Mouse (Mus musculus): ENCODE data around the gene Taok2.

DNA sequence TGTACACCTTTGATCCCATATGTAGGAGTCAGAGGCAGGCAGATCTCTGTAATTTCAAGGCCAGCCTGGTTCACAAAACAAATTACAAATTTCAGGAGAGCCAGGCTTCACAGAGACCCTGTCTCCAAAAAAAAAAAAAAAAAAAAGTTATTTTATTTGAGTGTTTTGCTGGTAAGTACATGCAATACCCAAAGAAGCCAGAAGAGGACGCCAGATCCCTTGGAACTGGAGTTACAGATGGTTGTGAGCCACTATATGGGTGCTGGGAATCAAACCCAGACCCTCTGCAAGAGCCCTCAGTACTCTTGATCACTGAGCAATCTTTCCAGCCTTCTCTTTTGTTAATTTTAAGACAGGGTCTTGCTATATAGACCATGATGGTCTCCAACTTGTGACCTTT is 65.7 kb downstream of the Taok2 start:
- TF ChIP-seq CTCF (IDR thresholded peaks at IDR 0.05; ENCODE audit: insufficient read depth, low read length) (no peak), POLR2A (IDR thresholded peaks at IDR 0.05; ENCODE audit: borderline replicate concordance, extremely low read depth, low read depth, low read length) (no peak)

Measured in lung, adult 2 months (tissue).